Mouse (Mus musculus): Measurements from ENCODE around the gene Slc25a12.

- no peak for TF ChIP-seq CTCF (IDR thresholded peaks at IDR 0.05; ENCODE audit: control insufficient read depth, insufficient read depth, insufficient replicate concordance, low read depth, low read length)
- no peak for TF ChIP-seq POLR2A (IDR thresholded peaks at IDR 0.05; ENCODE audit: control insufficient read depth, low read depth, low read length)
Measured at GRCm38 (mm10) chr2:71358347-71358746, 9.2 kb downstream of the Slc25a12 start.

All from testis, adult 2 months (tissue).